Mouse (Mus musculus) E14TG2a.4 (cell line): ENCODE data around the gene Ano10.

Source experiments
- CTCF ChIP-seq: conservative IDR thresholded peaks from 2 replicates; pipeline ENCODE4 v1.5.1; 2014; ENCODE audit warnings: low read length
- NANOG ChIP-seq: IDR thresholded peaks from 2 replicates; pipeline ENCODE4 v1.6.1; 2014; ENCODE audit warnings: borderline replicate concordance, low read length, mixed read lengths
- POU5F1 ChIP-seq: IDR thresholded peaks from 2 replicates; pipeline ENCODE4 v1.6.1; 2014; ENCODE audit warnings: low read length, borderline replicate concordance

DNA sequence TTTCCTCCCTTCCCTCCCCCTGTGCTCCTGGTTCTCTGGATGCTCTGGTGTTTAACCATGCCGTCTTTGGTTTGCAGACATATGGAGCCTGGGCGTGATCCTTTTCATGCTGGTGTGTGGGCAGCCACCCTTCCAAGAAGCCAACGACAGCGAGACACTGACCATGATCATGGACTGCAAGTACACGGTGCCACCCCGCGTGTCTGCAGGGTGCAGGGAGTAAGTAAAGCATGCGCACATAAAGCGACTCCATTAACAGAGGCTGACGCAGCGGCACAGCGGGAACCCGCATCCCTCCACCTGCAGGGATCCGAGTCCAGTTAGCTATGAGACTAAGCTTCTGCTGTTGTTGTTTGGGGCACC is 137.2 kb downstream of the Ano10 start:
- no peak for TF ChIP-seq CTCF
- TF ChIP-seq POU5F1 = no peak
- no peak for TF ChIP-seq NANOG
